Mouse (Mus musculus): ENCODE measurements around the gene Mxd1. TPM values are rescaled to one million over a fixed set of nuclear protein-coding genes. Genes with fewer than 3 reads are reported as not detected.

Gene Mxd1
- polyA plus RNA-seq, 1 experiment from 2014 or later: 18.6 TPM

- H3K9me3 ChIP-seq: no peaks in the 10 kb centered on the region
- H3K36me3 ChIP-seq: no peaks in the 10 kb centered on the region
- H3K9ac ChIP-seq: no peak overlapping the region
- no peak overlapping the region for H3K27ac ChIP-seq
- no peak overlapping the region for H3K4me3 ChIP-seq (replicated peaks)
- no peak for ATAC-seq (ENCODE audit: insufficient read depth, low FRiP score, low read depth)
- no peak overlapping the region for H3K4me2 ChIP-seq
- H3K4me1 ChIP-seq: 0 out of 2 replicates have a peak, but pooled peaks cover 2% of the 10 kb centered on the region
- WGBS: 64% methylated on average over 18 of the region's 18 CpGs
- no peaks in the 10 kb centered on the region for H3K27me3 ChIP-seq (replicated peaks)
These were observed 44.6 kb downstream of the Mxd1 start for GRCm38 (mm10) chr6:86624074-86625030.

- Histone ChIP-seq H3K27me3 (replicated peaks) (no peaks in the 10 kb centered on the region), H3K4me2 (no peak overlapping the region), H3K9me3 (no peaks in the 10 kb centered on the region), H3K27ac (no peak overlapping the region), H3K4me3 (replicated peaks) (no peak overlapping the region), H3K4me1 (0 out of 2 replicates have a peak, but pooled peaks cover 2% of the 10 kb centered on the region), H3K36me3 (no peaks in the 10 kb centered on the region), H3K9ac (no peak overlapping the region)
- ATAC-seq (ENCODE audit: insufficient read depth, low FRiP score, low read depth): no peak
- 79% methylated on average over 4 of the region's 4 CpGs for WGBS
These were observed 45.8 kb downstream of the Mxd1 start for GRCm38 (mm10) chr6:86623201-86623600.

- no peak for ATAC-seq (ENCODE audit: insufficient read depth, low FRiP score, low read depth)
- Histone ChIP-seq H3K4me3 (replicated peaks) (no peak overlapping the region), H3K4me1 (0 out of 2 replicates have a peak, but pooled peaks cover 2% of the 10 kb centered on the region), H3K9ac (no peak overlapping the region), H3K4me2 (no peak overlapping the region), H3K27ac (no peak overlapping the region), H3K27me3 (replicated peaks) (no peaks in the 10 kb centered on the region), H3K9me3 (no peaks in the 10 kb centered on the region), H3K36me3 (no peaks in the 10 kb centered on the region)
- WGBS: 85% methylated on average over 4 of the region's 4 CpGs
These were observed 53.7 kb downstream of the Mxd1 start for GRCm38 (mm10) chr6:86615301-86615700.

GRCm38 (mm10) chr6:86610714-86611113 is 58.2 kb downstream of the Mxd1 start:
- WGBS: 36% methylated on average over 5 of the region's 5 CpGs
- no peak overlapping the region for H3K27ac ChIP-seq
- no peaks in the 10 kb centered on the region for H3K27me3 ChIP-seq (replicated peaks)
- no peak for ATAC-seq (ENCODE audit: insufficient read depth, low FRiP score, low read depth)
- no peak overlapping the region for H3K4me2 ChIP-seq
- H3K36me3 ChIP-seq: no peaks in the 10 kb centered on the region
- no peak overlapping the region for H3K9ac ChIP-seq
- H3K4me3 ChIP-seq (replicated peaks): no peak overlapping the region
- no peaks in the 10 kb centered on the region for H3K9me3 ChIP-seq
- H3K4me1 ChIP-seq: no peaks in the 10 kb centered on the region

GRCm38 (mm10) chr6:86609235-86609634 is 59.7 kb downstream of the Mxd1 start:
- Histone ChIP-seq H3K4me3 (replicated peaks) (no peak overlapping the region), H3K27ac (no peak overlapping the region), H3K27me3 (replicated peaks) (no peaks in the 10 kb centered on the region), H3K4me1 (no peaks in the 10 kb centered on the region), H3K36me3 (no peaks in the 10 kb centered on the region), H3K4me2 (no peak overlapping the region), H3K9me3 (no peaks in the 10 kb centered on the region), H3K9ac (no peak overlapping the region)
- WGBS: 91% methylated on average over 6 of the region's 6 CpGs
- ATAC-seq (ENCODE audit: insufficient read depth, low FRiP score, low read depth): 0 out of 2 replicates have a peak, but pooled peaks have one; percentile 30

GRCm38 (mm10) chr6:86607471-86607870 is 61.5 kb downstream of the Mxd1 start:
- Histone ChIP-seq H3K27ac (no peak overlapping the region), H3K36me3 (no peaks in the 10 kb centered on the region), H3K4me3 (replicated peaks) (no peak overlapping the region), H3K4me2 (no peak overlapping the region), H3K9me3 (no peaks in the 10 kb centered on the region), H3K4me1 (no peaks in the 10 kb centered on the region), H3K27me3 (replicated peaks) (no peaks in the 10 kb centered on the region), H3K9ac (no peak overlapping the region)
- WGBS: 70% methylated on average over 6 of the region's 6 CpGs
- ATAC-seq (ENCODE audit: insufficient read depth, low FRiP score, low read depth): no peak

GRCm38 (mm10) chr6:86606289-86606688 is 62.7 kb downstream of the Mxd1 start:
- no peak overlapping the region for H3K4me2 ChIP-seq
- no peak overlapping the region for H3K9ac ChIP-seq
- no peaks in the 10 kb centered on the region for H3K27me3 ChIP-seq (replicated peaks)
- ATAC-seq (ENCODE audit: insufficient read depth, low FRiP score, low read depth): no peak
- H3K4me3 ChIP-seq (replicated peaks): no peak overlapping the region
- H3K36me3 ChIP-seq: no peaks in the 10 kb centered on the region
- H3K27ac ChIP-seq: no peak overlapping the region
- WGBS: 82% methylated on average over 4 of the region's 4 CpGs
- H3K4me1 ChIP-seq: no peaks in the 10 kb centered on the region
- no peaks in the 10 kb centered on the region for H3K9me3 ChIP-seq

- H3K27me3 ChIP-seq (replicated peaks): no peaks in the 10 kb centered on the region
- H3K4me2 ChIP-seq: no peak overlapping the region
- H3K9ac ChIP-seq: no peak overlapping the region
- peaks cover 4% of the 10 kb centered on the region; the same call in 1 of the 2 replicates for H3K4me1 ChIP-seq
- no peak overlapping the region for H3K4me3 ChIP-seq (replicated peaks)
- H3K9me3 ChIP-seq: no peaks in the 10 kb centered on the region
- ATAC-seq (ENCODE audit: insufficient read depth, low FRiP score, low read depth): peak; percentile 69
- WGBS: 44% methylated on average over 7 of the region's 7 CpGs
- peak overlapping the region; percentile 64 for H3K27ac ChIP-seq
- no peaks in the 10 kb centered on the region for H3K36me3 ChIP-seq
These were observed 63.7 kb downstream of the Mxd1 start for GRCm38 (mm10) chr6:86605260-86605659.

GRCm38 (mm10) chr6:86599951-86600414 is 69.0 kb downstream of the Mxd1 start:
- peak overlapping the region; percentile 83 for H3K27ac ChIP-seq
- H3K27me3 ChIP-seq (replicated peaks): no peaks in the 10 kb centered on the region
- ATAC-seq (ENCODE audit: insufficient read depth, low FRiP score, low read depth): peak; percentile 78
- no peak overlapping the region for H3K9ac ChIP-seq
- WGBS: 19% methylated on average over 6 of the region's 6 CpGs
- no peaks in the 10 kb centered on the region for H3K36me3 ChIP-seq
- H3K4me3 ChIP-seq (replicated peaks): no peak overlapping the region
- H3K4me2 ChIP-seq: 0 out of 2 replicates have a peak overlapping the region, but pooled peaks have one; percentile 27
- H3K4me1 ChIP-seq: peaks cover 16% of the 10 kb centered on the region
- no peaks in the 10 kb centered on the region for H3K9me3 ChIP-seq

GRCm38 (mm10) chr6:86599197-86599596 is 69.8 kb downstream of the Mxd1 start:
- H3K36me3 ChIP-seq: no peaks in the 10 kb centered on the region
- H3K27ac ChIP-seq: peak overlapping the region; percentile 83
- peak; percentile 50; the same call in 1 of the 2 replicates for ATAC-seq (ENCODE audit: insufficient read depth, low FRiP score, low read depth)
- H3K9me3 ChIP-seq: no peaks in the 10 kb centered on the region
- no peak overlapping the region for H3K9ac ChIP-seq
- WGBS: 24% methylated on average over 4 of the region's 4 CpGs
- no peaks in the 10 kb centered on the region for H3K27me3 ChIP-seq (replicated peaks)
- H3K4me1 ChIP-seq: peaks cover 20% of the 10 kb centered on the region
- H3K4me2 ChIP-seq: no peak overlapping the region
- no peak overlapping the region for H3K4me3 ChIP-seq (replicated peaks)

GRCm38 (mm10) chr6:86598742-86599193 is 70.2 kb downstream of the Mxd1 start:
- Histone ChIP-seq H3K27me3 (replicated peaks) (no peaks in the 10 kb centered on the region), H3K27ac (no peak overlapping the region), H3K9ac (no peak overlapping the region), H3K4me3 (replicated peaks) (no peak overlapping the region), H3K4me1 (peaks cover 20% of the 10 kb centered on the region), H3K9me3 (no peaks in the 10 kb centered on the region), H3K36me3 (no peaks in the 10 kb centered on the region), H3K4me2 (no peak overlapping the region)
- 72% methylated on average over 5 of the region's 5 CpGs for WGBS
- no peak for ATAC-seq (ENCODE audit: insufficient read depth, low FRiP score, low read depth)
